Mouse (Mus musculus): ENCODE data around the gene Cdc42ep2.

DNA sequence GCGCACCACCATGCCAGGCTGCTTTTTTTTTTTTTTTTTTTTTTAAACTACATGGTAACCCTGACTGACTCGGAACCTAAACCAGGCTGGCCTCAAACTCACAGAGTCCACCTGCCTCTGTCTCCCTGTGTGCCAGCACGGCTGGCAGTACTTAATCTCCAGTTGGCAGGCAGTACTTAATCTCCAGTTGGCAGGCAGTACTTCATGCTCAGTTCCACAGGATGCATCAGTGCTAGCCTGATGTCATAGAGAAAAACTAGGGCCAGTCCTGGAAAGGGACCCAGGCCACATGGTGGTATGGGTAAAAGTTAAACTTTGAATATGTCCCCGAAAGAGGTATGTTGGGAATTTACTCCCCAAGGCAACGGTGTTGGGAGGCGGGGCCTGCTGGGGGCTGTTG is 3.5 kb upstream of the Cdc42ep2 start:
- no peak for TF ChIP-seq EP300 (IDR thresholded peaks at IDR 0.05)
- no peak for TF ChIP-seq CTCF (IDR thresholded peaks at IDR 0.05)

Data from lung, postnatal 0 days (tissue).